Mouse (Mus musculus) kidney, adult 10 weeks (tissue): ENCODE results near the gene Ppa2. TPM values are rescaled to one million over a fixed set of nuclear protein-coding genes. Genes with fewer than 3 reads are reported as not detected.

Experiments used
- polyA plus RNA-seq: library from polyadenylated mRNA; stranded (reverse); fragments of 350-450 nt; fragmentation: Illumina TruSeq; extraction: RNeasy Lipid Tissue Mini Kit (QIAGEN cat#74804); gene quantifications from one replicate; pipeline ENCODE4 v1.2.3, GENCODE M21; 2014; ENCODE audit warnings: low read depth, low replicate concordance

Ppa2 gene
- polyA plus RNA-seq, result 529 TPM

DNA sequence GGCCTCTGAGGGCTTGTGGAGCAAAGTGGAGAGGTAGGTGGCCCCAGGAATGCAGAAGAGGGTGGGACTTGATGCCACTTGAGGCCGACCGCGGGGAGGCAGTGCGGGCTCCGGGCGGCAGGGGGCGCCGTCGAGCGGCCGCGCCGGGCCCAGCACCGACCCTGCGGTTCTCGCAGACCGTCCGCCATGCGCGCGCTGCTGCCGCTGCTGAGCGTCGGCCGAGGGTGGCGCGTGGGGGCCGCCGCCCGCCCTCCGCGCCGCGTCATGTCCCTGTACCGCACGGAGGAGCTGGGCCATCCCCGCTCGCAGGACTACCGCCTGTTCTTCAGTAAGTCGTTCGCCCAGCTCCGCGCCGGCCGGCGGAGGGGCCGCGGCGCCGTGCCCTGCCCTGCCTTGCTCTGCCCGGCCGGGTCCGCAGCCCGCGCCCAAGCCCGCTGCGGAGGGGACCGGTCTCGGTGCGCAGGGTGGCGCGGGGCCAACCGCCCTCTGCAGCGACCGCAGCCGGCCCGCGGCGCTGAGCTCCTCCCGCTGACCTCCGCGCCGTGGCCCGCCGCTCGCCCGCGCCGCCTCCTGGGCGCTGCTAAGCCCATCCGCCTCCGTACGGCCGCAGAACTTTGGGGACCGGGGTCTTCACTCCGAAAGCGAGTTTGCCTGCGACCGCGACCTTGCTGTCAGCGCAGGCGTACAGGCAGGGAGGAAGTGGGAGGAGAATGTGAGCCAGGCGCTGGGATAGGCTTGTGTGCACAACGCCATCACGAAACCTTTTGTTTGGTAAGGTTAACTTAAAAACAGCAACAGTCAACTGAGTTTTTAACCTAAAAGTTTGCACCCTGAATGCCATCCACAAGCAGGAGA, at the start of gene Ppa2:
TSS of gene Ppa2 (plus strand) at position 157 of the 855 bp plus-strand sequence.

Other genes with a start within 250 kb of the Ppa2 start
- gene Ints12, start 218.3 kb upstream of the Ppa2 start, polyA plus RNA-seq, result 25.2 TPM
- gene Gstcd, start 218.1 kb upstream of the Ppa2 start, polyA plus RNA-seq, result 12.7 TPM
- 18.6 TPM for gene Arhgef38, start 75.2 kb upstream of the Ppa2 start, polyA plus RNA-seq
- gene Tet2, start 235.0 kb downstream of the Ppa2 start, polyA plus RNA-seq, result 41.5 TPM